9 mouse cellular contexts compared by ENCODE assay signal in genomic region chr9:105520776-105521552, GRCm38 (mm10). TPM values are rescaled to one million over a fixed set of nuclear protein-coding genes. Genes with fewer than 3 reads are reported as not detected.
DNase-seq lines count a peak whose midpoint lies in the region; ATAC-seq and TF ChIP-seq lines count a peak whose summit lies in the region.
"Had no signal": no experiment of that assay in that cellular context is flagged by ENCODE, and none has a peak within 500 bp of the region (broad histone marks: within the 10 kb centered on the region; RNA-seq: fewer than 3 reads in every experiment).

No protein-coding gene starts in this region.

- no peak for ATAC-seq in forebrain, postnatal 0 days
- ATAC-seq in forebrain, embryonic 14.5 days: no peak
- ATAC-seq in heart, postnatal 0 days (ENCODE audit: insufficient read depth, low read depth): peak; percentile 89
- peak; percentile 77 for ATAC-seq in liver, embryonic 14.5 days (ENCODE audit: insufficient read depth)

- no peak for DNase-seq in forebrain, postnatal 0 days
- no peak for DNase-seq in forebrain, embryonic 14.5 days (ENCODE audit: low spot score)
- peak; percentile 29 for DNase-seq in brain, adult 2 months (ENCODE audit: low read depth, low spot score)
- peak; percentile 84 for DNase-seq in heart, postnatal 0 days (ENCODE audit: low spot score)
- peak; percentile 33 to 50 (median 35) for DNase-seq in liver, embryonic 14.5 days (ENCODE audit: low read depth in 3 of 3, low spot score in 3 of 3)
- peak; percentile 21 to 64 for DNase-seq in spleen, postnatal 4 days (ENCODE audit: low spot score in 2 of 2)
- DNase-seq in forebrain, embryonic 10.5 days (ENCODE audit: extremely low spot score, low spot score): no peak
- no peak for DNase-seq in layer of hippocampus, adult 9-10 months (ENCODE audit: low spot score)

- no peak for TF ChIP-seq CTCF in forebrain, postnatal 0 days (IDR thresholded peaks at IDR 0.05; ENCODE audit: low read depth)
- TF ChIP-seq CTCF in heart, postnatal 0 days (IDR thresholded peaks at IDR 0.05; ENCODE audit: low read depth): 0 out of 2 replicates have a peak, but pooled peaks have one; percentile 2
- no peak for TF ChIP-seq CTCF in liver, embryonic 14.5 days (IDR thresholded peaks at IDR 0.05; ENCODE audit: low read depth)

- H3K27ac ChIP-seq in forebrain, postnatal 0 days (ENCODE audit: low read depth, low read length): no peak overlapping the region
- H3K27ac ChIP-seq in forebrain, embryonic 14.5 days (ENCODE audit: low read depth, low read length): no peak overlapping the region
- peak overlapping the region; percentile 93 for H3K27ac ChIP-seq in heart, postnatal 0 days (ENCODE audit: low read depth)
- H3K27ac ChIP-seq in liver, embryonic 14.5 days: peak overlapping the region; percentile 59
- no peak overlapping the region for H3K27ac ChIP-seq in forebrain, embryonic 10.5 days
- H3K27ac ChIP-seq: hindbrain, embryonic 15.5 days had no signal

- no peaks in the 10 kb centered on the region for H3K27me3 ChIP-seq in forebrain, postnatal 0 days (ENCODE audit: insufficient read depth, low read length)
- H3K27me3 ChIP-seq in forebrain, embryonic 14.5 days (replicated peaks; ENCODE audit: control insufficient read depth, insufficient read depth, low read length): no peaks in the 10 kb centered on the region
- no peaks in the 10 kb centered on the region for H3K27me3 ChIP-seq in heart, postnatal 0 days (ENCODE audit: control insufficient read depth, insufficient read depth, low read length)
- H3K27me3 ChIP-seq in liver, embryonic 14.5 days (ENCODE audit: control insufficient read depth, insufficient read depth, low read length): no peaks in the 10 kb centered on the region
- H3K27me3 ChIP-seq in forebrain, embryonic 10.5 days (ENCODE audit: poor library complexity, severe bottlenecking): no peaks in the 10 kb centered on the region
- H3K27me3 ChIP-seq: hindbrain, embryonic 15.5 days had no signal

- TF ChIP-seq EP300 in heart, postnatal 0 days (IDR thresholded peaks at IDR 0.05; ENCODE audit: low read depth): no peak
- no peak for TF ChIP-seq EP300 in liver, embryonic 14.5 days (IDR thresholded peaks at IDR 0.05; ENCODE audit: low read depth)

- H3K9me3 ChIP-seq in forebrain, postnatal 0 days (ENCODE audit: low read length): no peaks in the 10 kb centered on the region
- H3K9me3 ChIP-seq in forebrain, embryonic 14.5 days (replicated peaks; ENCODE audit: control insufficient read depth, low read length): no peaks in the 10 kb centered on the region
- no peaks in the 10 kb centered on the region for H3K9me3 ChIP-seq in heart, postnatal 0 days (replicated peaks; ENCODE audit: control insufficient read depth, low read length)
- no peaks in the 10 kb centered on the region for H3K9me3 ChIP-seq in liver, embryonic 14.5 days (ENCODE audit: control insufficient read depth, low read length)
- no peaks in the 10 kb centered on the region for H3K9me3 ChIP-seq in forebrain, embryonic 10.5 days
- H3K9me3 ChIP-seq: hindbrain, embryonic 15.5 days had no signal

- 56% methylated on average over 24 of the region's 24 CpGs for WGBS in forebrain, postnatal 0 days
- 68% methylated on average over 24 of the region's 24 CpGs for WGBS in forebrain, embryonic 14.5 days
- WGBS in heart, postnatal 0 days: 6% methylated on average over 24 of the region's 24 CpGs
- 11% methylated on average over 24 of the region's 24 CpGs for WGBS in liver, embryonic 14.5 days (ENCODE audit: insufficient replicate concordance)
- 75% methylated on average over 24 of the region's 24 CpGs for WGBS in forebrain, embryonic 10.5 days

- no peaks in the 10 kb centered on the region for H3K36me3 ChIP-seq in forebrain, postnatal 0 days (ENCODE audit: insufficient read depth)
- H3K36me3 ChIP-seq in forebrain, embryonic 14.5 days (ENCODE audit: control insufficient read depth, insufficient read depth, low read length): no peaks in the 10 kb centered on the region
- H3K36me3 ChIP-seq in heart, postnatal 0 days (replicated peaks; ENCODE audit: control insufficient read depth, insufficient read depth, low read length): no peaks in the 10 kb centered on the region
- no peaks in the 10 kb centered on the region for H3K36me3 ChIP-seq in liver, embryonic 14.5 days (replicated peaks; ENCODE audit: control insufficient read depth, insufficient read depth, low read depth)
- no peaks in the 10 kb centered on the region for H3K36me3 ChIP-seq in forebrain, embryonic 10.5 days (replicated peaks)
- H3K36me3 ChIP-seq: hindbrain, embryonic 15.5 days had no signal

- H3K4me3 ChIP-seq in forebrain, postnatal 0 days (ENCODE audit: low read depth, low read length): no peak overlapping the region
- H3K4me3 ChIP-seq in forebrain, embryonic 14.5 days (ENCODE audit: low read depth, low read length): no peak overlapping the region
- peak overlapping the region; percentile 64 for H3K4me3 ChIP-seq in heart, postnatal 0 days (ENCODE audit: low read depth, low read length)
- H3K4me3 ChIP-seq in liver, embryonic 14.5 days (ENCODE audit: insufficient read depth in 1 of 2, low read depth in 2 of 2, low read length in 2 of 2): peak overlapping the region; percentile 33 to 47
- no peak overlapping the region for H3K4me3 ChIP-seq in forebrain, embryonic 10.5 days
- H3K4me3 ChIP-seq: hindbrain, embryonic 15.5 days had no signal

- H3K4me1 ChIP-seq in forebrain, postnatal 0 days (ENCODE audit: insufficient read depth): peaks cover 4% of the 10 kb centered on the region; the same call in 1 of the 2 replicates
- peaks cover 14% of the 10 kb centered on the region; the same call in 1 of the 2 replicates for H3K4me1 ChIP-seq in forebrain, embryonic 14.5 days (ENCODE audit: control insufficient read depth, insufficient read depth, low read length)
- H3K4me1 ChIP-seq in heart, postnatal 0 days (ENCODE audit: control insufficient read depth, insufficient read depth): peaks cover 10% of the 10 kb centered on the region
- peaks cover 22 to 25% of the 10 kb centered on the region in 2 experiments for H3K4me1 ChIP-seq in liver, embryonic 14.5 days (replicated peaks; ENCODE audit: control insufficient read depth in 2 of 2, insufficient read depth in 2 of 2, low read length in 1 of 2)
- peaks cover 58% of the 10 kb centered on the region for H3K4me1 ChIP-seq in forebrain, embryonic 10.5 days

- H3K4me2 ChIP-seq in forebrain, postnatal 0 days (ENCODE audit: low read depth): peak overlapping the region; percentile 5; the same call in 1 of the 2 replicates
- H3K4me2 ChIP-seq in forebrain, embryonic 14.5 days (ENCODE audit: low read length): no peak overlapping the region
- H3K4me2 ChIP-seq in heart, postnatal 0 days (ENCODE audit: low read depth, low read length): peak overlapping the region; percentile 76
- H3K4me2 ChIP-seq in liver, embryonic 14.5 days (ENCODE audit: low read depth): peak overlapping the region; percentile 77
- H3K4me2 ChIP-seq: hindbrain, embryonic 15.5 days had no signal

- H3K9ac ChIP-seq in forebrain, postnatal 0 days: no peak overlapping the region
- H3K9ac ChIP-seq in forebrain, embryonic 14.5 days (ENCODE audit: low read length): no peak overlapping the region
- H3K9ac ChIP-seq in heart, postnatal 0 days (replicated peaks; ENCODE audit: low read depth, low read length): peak overlapping the region; percentile 67
- peak overlapping the region; percentile 58 for H3K9ac ChIP-seq in liver, embryonic 14.5 days (replicated peaks)
- H3K9ac ChIP-seq: hindbrain, embryonic 15.5 days had no signal

RNA-seq across cellular contexts. Expression of gene Atp2c1, which starts 6.2 kb away (rescaled TPM):
- total RNA-seq in forebrain, postnatal 0 days (2014; rRNA removed): 207 and 248 TPM in 2 replicates
- 53.8 and 80.6 TPM in 2 replicates for polyA plus RNA-seq in forebrain, postnatal 0 days (2015; fragmentation: Nextera tagmentation; extraction: Ambion mirVana)
- polyA plus RNA-seq in forebrain, embryonic 14.5 days (2014; fragmentation: Nextera tagmentation; extraction: Ambion mirVana): 75.8 and 95.0 TPM in 2 replicates
- 39.6 and 72.2 TPM in 2 replicates for total RNA-seq in heart, postnatal 0 days (2014; rRNA removed; ENCODE audit: low replicate concordance)
- polyA plus RNA-seq in heart, postnatal 0 days (2015; fragmentation: Nextera tagmentation; extraction: Ambion mirVana): 25.1 and 31.1 TPM in 2 replicates
- 8.2 and 11.2 TPM in 2 replicates for polyA plus RNA-seq in liver, embryonic 14.5 days (2012; rRNA removed)
- 16.8 and 19.4 TPM in 2 replicates for polyA plus RNA-seq in liver, embryonic 14.5 days (2014; fragmentation: Nextera tagmentation; extraction: Ambion mirVana)
- polyA plus RNA-seq in forebrain, embryonic 10.5 days (2016; fragmentation: Nextera tagmentation; extraction: Ambion mirVana): 50.3 and 52.6 TPM in 2 replicates

Comparison
In these comparisons a context has a peak if more than half of its experiments do, and no peak if none do; other contexts are left out.
1. ATAC-seq: peak in heart, postnatal 0 days (single experiment) and liver, embryonic 14.5 days (single experiment); none in forebrain, postnatal 0 days (single experiment) and forebrain, embryonic 14.5 days (single experiment).
2. DNase-seq: peak in brain, adult 2 months (single experiment), heart, postnatal 0 days (single experiment), liver, embryonic 14.5 days (3 of 3) and spleen, postnatal 4 days (2 of 2); none in forebrain, postnatal 0 days (single experiment), forebrain, embryonic 14.5 days (single experiment), forebrain, embryonic 10.5 days (single experiment) and layer of hippocampus, adult 9-10 months (single experiment).
3. H3K27ac ChIP-seq: peak in heart, postnatal 0 days (single experiment) and liver, embryonic 14.5 days (single experiment); none in forebrain, postnatal 0 days (single experiment), forebrain, embryonic 14.5 days (single experiment) and forebrain, embryonic 10.5 days (single experiment).
4. H3K4me3 ChIP-seq: peak in heart, postnatal 0 days (single experiment) and liver, embryonic 14.5 days (2 of 2); none in forebrain, postnatal 0 days (single experiment), forebrain, embryonic 14.5 days (single experiment) and forebrain, embryonic 10.5 days (single experiment).
5. H3K9ac ChIP-seq: peak in heart, postnatal 0 days (single experiment) and liver, embryonic 14.5 days (single experiment); none in forebrain, postnatal 0 days (single experiment) and forebrain, embryonic 14.5 days (single experiment).